Mouse (Mus musculus): Measurements from ENCODE around the gene Scg5.

Scg5 gene

GRCm38 (mm10) chr2:113820117-113820516 is 8.8 kb downstream of the Scg5 start:
- POLR2A ChIA-PET = interaction anchor here in 2 of 4 experiments (1.0 to 1.3 kb wide), 2 partner anchors 9 kb away, joined by 3 to 4 read pairs; partner anchors contain the start of gene Scg5 (in 2 of the 2)
- CTCF ChIA-PET = no interaction called here

GRCm38 (mm10) chr2:113817681-113818606 is 11.0 kb downstream of the Scg5 start:
- POLR2A ChIA-PET = interaction anchor here in 1 of 4 experiments (0.6 kb wide), 1 partner anchor 341 kb away, joined by 3 read pairs; no protein-coding TSS in a partner anchor
- CTCF ChIA-PET = interaction anchor here in 1 of 4 experiments (1.0 to 1.2 kb wide), 2 partner anchors 10 to 11 kb away, joined by 3 to 4 read pairs; no protein-coding TSS in a partner anchor

DNA sequence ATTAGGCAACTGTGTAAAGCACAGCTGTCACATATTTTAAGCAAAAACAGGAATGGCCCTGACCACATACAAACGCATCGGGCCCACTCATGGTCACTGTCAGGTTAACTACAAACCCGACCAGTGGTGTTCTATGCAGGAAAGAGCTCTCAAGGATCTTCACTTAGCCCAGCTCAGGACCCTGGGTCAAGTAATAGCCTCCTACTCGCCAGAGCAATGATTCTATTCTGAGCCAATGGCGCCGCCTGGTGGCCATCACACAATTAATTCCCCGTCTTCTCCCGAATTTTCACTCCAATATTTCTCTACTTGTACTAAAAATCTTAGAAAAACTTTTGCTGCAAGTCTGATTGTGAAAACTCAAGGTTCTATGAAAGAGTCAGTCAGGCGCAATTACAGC is 21.3 kb downstream of the Scg5 start:
- POLR2A ChIA-PET = interaction anchor here in 1 of 4 experiments (0.5 kb wide), 1 partner anchor 366 kb away, joined by 4 read pairs; no protein-coding TSS in a partner anchor
- CTCF ChIA-PET = interaction anchor here (0.5 to 1.6 kb wide), 17 partner anchors 10 to 1033 kb away, joined by 3 to 11 read pairs (median 3); partner anchors contain the start of gene Fmn1 (in 1 of the 4)

DNA sequence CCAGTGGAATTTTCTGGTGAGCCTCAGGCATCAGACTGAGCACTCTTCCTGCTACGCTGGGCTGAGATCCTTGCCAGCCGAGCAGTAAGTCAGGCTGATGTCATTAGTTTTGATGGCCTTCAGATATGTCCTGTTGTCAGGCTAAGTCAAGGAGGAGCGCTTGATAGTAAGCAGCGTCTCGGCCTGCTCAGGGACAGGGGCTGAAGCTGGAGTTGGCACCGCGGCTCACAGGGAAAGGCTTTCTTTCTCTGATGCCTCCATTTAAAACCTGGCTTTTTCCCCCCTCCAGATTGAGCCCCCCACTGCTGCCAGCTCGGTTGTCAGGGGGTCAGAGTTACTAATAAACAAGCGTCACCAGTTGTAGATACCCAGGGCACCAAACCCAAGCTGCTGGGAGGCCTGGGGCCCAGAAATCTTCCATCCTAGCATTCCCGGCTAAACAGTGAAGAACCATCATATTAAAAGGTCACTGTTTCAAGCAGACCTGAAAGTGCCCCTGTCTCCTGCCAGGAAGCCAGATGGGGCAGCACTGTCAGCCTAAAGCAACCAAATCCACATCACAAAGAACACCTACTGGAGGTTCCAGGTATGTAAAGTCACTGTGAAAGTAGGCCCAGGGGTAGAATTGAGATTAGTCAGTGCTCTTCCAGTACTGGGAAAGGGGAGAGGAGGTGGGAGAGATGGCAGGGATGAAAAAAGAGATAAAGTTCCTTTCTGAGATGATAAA is 21.9 kb downstream of the Scg5 start:
- ChIA-PET CTCF (interaction anchor here (0.5 to 1.6 kb wide), 18 partner anchors 10 to 1032 kb away, joined by 3 to 11 read pairs (median 3); partner anchors contain the start of gene Fmn1 (in 1 of the 4)), POLR2A (no interaction called here)

- ChIA-PET POLR2A (no interaction called here), CTCF (interaction anchor here in 1 of 4 experiments (1.4 kb wide), 1 partner anchor 157 kb away, joined by 3 read pairs; no protein-coding TSS in a partner anchor)
These were observed 23.2 kb downstream of the Scg5 start for GRCm38 (mm10) chr2:113805765-113806164.

DNA sequence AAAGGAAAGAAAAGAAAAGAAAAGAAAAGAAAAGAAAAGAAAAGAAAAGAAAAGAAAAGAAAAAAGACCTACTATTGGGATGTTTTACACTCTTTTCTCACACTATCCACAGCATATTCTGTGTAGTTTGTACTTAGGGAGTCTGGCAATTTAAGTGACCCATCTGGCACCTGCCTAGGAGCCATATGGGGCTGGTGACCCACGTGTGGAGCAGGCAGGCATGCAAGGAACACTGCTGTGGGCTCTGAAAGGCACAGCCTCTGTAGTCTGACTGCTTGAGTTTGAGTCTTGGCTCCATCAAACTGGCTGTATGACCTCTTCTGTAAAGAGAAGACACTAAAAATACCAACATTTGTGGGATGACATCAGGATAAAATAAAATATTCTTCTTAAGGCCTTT is 25.2 kb downstream of the Scg5 start:
- ChIA-PET CTCF (interaction anchor here in 1 of 4 experiments (0.6 kb wide), 1 partner anchor 1163 kb away, joined by 3 read pairs; no protein-coding TSS in a partner anchor), POLR2A (no interaction called here)

DNA sequence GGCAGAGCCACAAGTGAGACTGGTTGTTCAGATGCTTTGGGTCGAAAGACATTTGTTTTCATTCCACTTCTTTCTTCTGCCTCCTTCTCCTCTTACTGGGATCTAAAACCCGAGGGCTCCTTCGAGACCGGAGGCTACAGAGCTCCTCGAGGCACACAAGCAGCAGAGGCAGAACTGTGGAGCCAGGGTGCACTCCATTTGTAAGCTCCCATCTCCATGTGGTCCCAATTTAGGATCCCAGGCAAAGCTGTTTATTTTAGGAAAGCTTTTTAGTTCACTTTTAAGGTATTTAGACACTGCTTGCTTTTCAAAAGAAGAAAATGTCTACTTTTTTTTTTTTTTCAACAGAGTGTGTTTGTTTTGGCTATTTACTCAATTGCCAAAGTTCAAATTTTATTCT is 28.1 kb downstream of the Scg5 start:
- CTCF ChIA-PET = interaction anchor here in 1 of 4 experiments (0.6 kb wide), 1 partner anchor 23 kb away, joined by 13 read pairs; no protein-coding TSS in a partner anchor
- POLR2A ChIA-PET = no interaction called here

DNA sequence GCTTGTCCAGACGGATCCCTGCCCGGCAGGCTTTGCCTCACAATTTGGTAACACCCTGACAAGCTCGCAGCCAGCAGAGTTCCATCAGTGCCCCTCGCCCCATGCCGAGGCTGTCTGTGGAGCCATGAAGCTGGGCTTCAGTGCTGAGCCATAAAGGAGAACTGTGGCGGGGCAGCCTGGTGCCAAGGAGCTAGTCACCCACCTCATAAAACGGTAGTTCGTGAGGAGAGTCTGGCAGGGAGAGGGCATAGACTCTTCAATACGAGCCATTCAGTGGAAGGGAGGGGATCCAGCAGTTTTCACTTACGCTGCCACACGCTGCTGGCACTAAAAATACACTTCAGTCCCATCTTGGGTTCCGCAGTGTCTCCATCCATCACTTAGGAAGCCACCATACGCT is 30.3 kb downstream of the Scg5 start:
- CTCF ChIA-PET = no interaction called here
- POLR2A ChIA-PET = interaction anchor here (0.6 to 1.0 kb wide), 5 partner anchors 11 to 649 kb away, joined by 3 to 6 read pairs (median 3); no protein-coding TSS in a partner anchor

DNA sequence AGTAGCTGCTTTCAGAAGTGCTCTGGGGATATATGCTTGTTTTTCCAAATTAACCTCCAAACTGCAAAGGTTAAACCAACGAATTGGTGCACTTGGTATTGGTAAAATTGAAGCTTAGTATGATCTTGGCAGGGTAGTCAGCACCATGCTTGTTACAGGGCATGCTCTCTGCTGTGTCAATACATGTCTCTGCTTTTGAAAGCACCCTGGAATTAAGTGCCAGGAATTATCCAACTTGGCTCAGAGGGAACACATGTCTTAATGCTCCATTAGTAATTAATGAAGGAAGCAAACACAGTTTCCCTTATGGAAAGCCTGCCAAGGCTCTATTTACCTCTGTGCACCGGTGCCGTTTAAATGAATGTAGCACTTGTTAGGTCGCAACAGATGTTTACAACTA is 33.7 kb downstream of the Scg5 start:
- ChIA-PET POLR2A (interaction anchor here in 1 of 4 experiments (0.5 to 0.7 kb wide), 2 partner anchors 264 to 289 kb away, joined by 3 read pairs; no protein-coding TSS in a partner anchor), CTCF (no interaction called here)

DNA sequence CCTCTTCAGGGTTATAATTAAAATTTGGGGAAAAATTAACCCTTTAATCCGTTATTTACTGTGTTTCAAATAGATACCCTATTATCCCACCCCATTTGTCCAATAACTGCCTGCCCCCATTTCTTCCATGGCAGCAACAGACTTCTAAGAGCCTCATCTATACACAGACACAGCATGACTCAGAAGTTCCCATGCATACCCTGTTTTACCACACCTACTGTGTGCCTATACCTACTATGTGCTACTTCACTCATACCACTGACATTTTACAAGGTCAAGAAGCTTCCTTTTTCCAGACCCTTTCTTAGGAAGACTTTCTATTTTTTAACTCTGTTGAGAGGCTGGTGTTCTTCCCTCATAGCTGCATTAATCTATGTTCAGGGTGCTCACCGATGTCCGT is 35.4 kb downstream of the Scg5 start:
- POLR2A ChIA-PET = no interaction called here
- CTCF ChIA-PET = no interaction called here

DNA sequence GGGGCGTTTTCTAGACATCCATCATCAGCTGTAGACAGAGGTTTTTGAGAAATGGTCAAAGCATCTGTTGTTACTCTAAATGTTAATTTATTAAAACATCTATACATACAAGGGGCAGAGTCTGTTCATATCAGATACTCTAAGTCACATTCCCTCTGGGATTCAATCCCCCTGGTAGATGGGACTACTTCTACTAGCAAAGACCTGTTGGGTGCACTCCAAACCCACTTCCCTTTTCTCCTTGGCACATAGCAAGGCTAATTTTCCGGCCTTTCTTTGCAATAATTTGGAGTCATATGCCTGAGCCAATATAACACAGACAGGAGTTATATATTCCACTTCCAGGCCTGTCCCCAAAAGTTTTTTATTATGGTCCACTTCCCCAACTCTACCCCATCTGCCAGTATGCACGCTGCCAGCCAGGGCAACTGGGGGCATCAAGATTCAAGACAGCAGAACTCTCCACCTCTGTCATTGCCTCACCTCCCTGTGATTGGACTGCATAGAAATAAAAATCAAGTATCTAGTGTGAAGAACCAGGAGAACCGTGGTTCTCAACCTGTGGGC is 40.0 kb downstream of the Scg5 start:
- ChIA-PET POLR2A (no interaction called here), CTCF (no interaction called here)

DNA sequence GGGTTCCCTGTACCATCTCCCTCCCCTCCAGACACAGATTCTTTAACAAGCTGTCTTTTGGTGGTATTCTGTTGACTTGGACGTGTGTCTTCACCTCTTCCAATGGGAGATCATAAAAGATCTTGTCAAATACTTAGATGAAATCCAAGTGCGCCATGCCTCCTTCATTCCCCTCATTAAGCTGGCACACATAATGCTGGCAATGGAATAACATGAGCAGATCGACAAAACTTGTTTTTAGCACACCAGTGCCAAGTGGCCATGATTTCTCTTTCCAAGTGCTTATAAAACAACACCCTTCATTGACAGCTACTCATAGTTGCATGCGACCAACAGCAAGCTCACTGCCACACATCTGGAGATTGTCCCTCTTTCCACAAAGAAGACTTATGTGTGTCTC is 41.0 kb downstream of the Scg5 start:
- CTCF ChIA-PET = no interaction called here
- POLR2A ChIA-PET = interaction anchor here in 1 of 4 experiments (0.5 kb wide), 1 partner anchor 10 kb away, joined by 3 read pairs; no protein-coding TSS in a partner anchor

DNA sequence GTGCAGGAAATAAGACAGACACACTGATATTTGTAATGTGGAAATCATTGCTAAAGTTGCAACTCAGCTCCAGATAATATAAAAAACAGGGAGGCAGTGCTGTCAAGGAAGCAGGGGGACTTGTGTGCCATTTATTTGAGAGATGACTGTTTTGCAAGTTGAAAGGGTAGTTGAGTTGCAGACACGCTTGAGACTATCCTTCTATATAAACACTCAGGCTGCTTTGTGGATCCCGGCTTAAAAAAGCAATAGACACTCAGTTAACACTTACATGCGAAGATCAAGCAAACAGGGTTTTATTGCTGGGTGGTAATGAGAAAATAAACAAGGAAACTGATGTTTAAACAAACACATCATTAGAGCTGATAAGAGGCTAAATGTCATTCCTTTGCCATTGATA is 44.1 kb downstream of the Scg5 start:
- POLR2A ChIA-PET = no interaction called here
- CTCF ChIA-PET = interaction anchor here in 1 of 4 experiments (1.0 kb wide), 1 partner anchor 287 kb away, joined by 3 read pairs; no protein-coding TSS in a partner anchor

- CTCF ChIA-PET = no interaction called here
- POLR2A ChIA-PET = no interaction called here
These were observed 47.4 kb downstream of the Scg5 start for GRCm38 (mm10) chr2:113781521-113781920.

DNA sequence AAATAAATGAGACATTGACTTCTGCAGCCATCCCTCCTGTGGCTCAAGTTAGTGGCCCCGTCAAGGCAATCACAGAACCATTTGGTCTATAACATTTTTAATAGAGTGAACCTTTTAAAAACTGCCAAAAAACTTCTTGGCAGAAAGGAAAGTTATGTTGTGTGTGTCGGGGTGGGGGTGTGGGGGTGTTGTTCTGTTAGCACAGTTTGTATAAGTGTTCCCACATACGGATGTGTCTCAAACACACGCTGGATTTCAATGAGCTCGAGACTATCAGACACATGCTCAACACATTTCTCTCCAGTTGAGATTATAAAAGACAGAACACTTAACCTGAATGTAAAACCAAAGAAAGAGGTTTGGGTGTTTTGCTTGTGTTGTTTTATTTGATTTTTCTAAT is 47.8 kb downstream of the Scg5 start:
- CTCF ChIA-PET = no interaction called here
- POLR2A ChIA-PET = no interaction called here

GRCm38 (mm10) chr2:113779336-113779735 is 49.6 kb downstream of the Scg5 start:
- CTCF ChIA-PET = no interaction called here

GRCm38 (mm10) chr2:113778036-113778435 is 50.9 kb downstream of the Scg5 start:
- ChIA-PET CTCF (no interaction called here), POLR2A (interaction anchor here in 1 of 4 experiments (0.6 kb wide), 1 partner anchor 346 kb away, joined by 3 read pairs; no protein-coding TSS in a partner anchor)

More at GRCm38 (mm10) chr2:113779336-113779735, 49.6 kb downstream of the Scg5 start:
- POLR2A ChIA-PET = no interaction called here

- ChIA-PET CTCF (no interaction called here), POLR2A (no interaction called here)
These were observed 52.6 kb downstream of the Scg5 start for GRCm38 (mm10) chr2:113776297-113776696.

GRCm38 (mm10) chr2:113774150-113774805 is 54.6 kb downstream of the Scg5 start:
- ChIA-PET CTCF (no interaction called here), POLR2A (no interaction called here)
